Mouse (Mus musculus) embryo, embryonic 10 days (tissue): ENCODE results near the gene Bfar.
"Not testable (repeated sequence)": the region's sequence is repeated elsewhere in the genome, so short reads cannot be mapped to it uniquely, and the experiment has no call there.

Experiments used
- DNase-seq: peaks from one replicate; pipeline ENCODE4 v3.0.0-alpha.2; 2015; ENCODE audit warnings: low spot score

Gene Bfar

GRCm38 (mm10) chr16:13671685-13672385 is at the start of gene Bfar, which contains the start of gene 3110001I22Rik:
Gene Bfar (plus strand): TSS chr16:13671858.
Gene 3110001I22Rik (plus strand): TSS chr16:13671929.
- DNase-seq, result peak; percentile 98

- DNase-seq, result peak; percentile 55
Measured at GRCm38 (mm10) chr16:13628345-13628744, 43.3 kb upstream of the Bfar start.

DNA sequence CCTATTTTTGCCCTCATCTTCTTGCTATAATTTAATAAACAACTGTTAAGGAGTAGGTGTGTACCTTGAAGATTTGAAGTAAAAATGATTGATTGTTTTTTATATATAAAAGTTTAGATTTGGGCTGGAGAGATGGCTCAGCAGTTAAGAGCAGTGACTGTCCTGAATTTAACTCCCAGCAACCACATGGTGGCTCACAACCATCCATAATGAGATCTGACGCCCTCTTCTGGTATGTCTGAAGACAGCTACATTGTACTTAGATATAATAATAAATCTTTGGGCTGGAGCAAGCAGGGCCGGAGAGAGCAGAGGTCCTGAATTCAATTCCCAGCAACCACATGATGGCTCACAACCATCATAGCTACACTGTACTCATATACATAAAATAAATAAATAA is 33.5 kb upstream of the Bfar start:
- not testable (repeated sequence) for DNase-seq

DNA sequence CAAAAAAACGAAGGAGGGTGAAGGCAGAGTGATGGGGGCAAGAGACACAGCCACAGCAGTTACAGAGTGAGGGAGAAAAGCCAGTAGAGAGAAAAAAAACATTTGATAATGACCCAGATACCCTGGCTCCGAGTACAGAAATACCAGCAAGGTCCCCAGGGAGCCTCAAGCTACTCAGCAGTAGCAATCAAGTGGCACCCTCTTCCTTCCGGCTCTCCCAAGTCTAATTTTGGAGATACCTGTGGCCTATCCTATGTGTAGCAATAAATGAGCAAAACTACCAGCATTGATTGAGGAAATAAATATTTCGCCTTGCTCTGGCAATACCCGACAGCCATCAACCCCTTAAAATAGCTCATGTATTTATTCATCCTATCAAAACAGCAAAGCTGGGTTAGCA is 32.1 kb upstream of the Bfar start:
- DNase-seq, result no peak

DNA sequence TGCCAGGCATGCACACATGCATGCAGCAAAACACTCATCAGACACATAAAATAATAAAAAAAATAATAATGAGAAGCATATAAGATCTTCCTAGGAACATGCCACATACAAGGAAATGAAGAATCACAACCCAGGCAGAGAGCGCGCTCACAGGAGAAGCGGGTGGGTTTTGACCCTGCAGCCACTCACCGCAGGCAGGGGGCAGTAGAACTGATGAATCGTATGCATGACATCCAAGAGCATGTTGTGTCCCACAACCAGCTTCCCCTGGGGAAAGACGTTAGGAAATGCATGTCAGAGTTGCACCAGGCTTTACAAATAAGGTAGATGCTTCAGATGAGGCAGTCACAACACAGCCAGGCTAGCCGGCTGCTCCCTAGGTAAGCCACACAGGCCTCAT is 31.6 kb upstream of the Bfar start:
- DNase-seq, result peak; percentile 49

GRCm38 (mm10) chr16:13644474-13644873 is 27.2 kb upstream of the Bfar start:
- DNase-seq, result no peak

GRCm38 (mm10) chr16:13645930-13646329 is 25.7 kb upstream of the Bfar start:
- DNase-seq, result no peak

DNA sequence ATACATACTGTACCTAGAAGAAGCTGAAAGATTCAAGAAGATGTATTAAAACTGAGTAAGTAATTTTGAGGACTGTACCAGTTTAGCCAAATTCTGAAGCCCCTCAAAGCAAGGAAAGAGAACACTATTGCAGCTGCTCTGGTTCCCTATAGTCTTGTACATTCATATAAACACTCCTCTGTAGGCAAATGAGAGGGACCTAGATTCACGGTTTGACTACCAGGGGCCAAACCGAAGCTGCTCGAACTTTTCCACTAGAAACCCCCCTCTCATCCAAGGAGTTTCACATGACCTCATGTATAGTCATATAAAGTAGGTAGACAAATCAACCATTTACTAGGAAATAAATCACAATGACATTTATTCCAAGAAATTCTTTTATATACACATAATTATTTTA is 12.8 kb upstream of the Bfar start:
- no peak for DNase-seq

GRCm38 (mm10) chr16:13660736-13661135 is 10.9 kb upstream of the Bfar start:
- DNase-seq, result no peak

DNA sequence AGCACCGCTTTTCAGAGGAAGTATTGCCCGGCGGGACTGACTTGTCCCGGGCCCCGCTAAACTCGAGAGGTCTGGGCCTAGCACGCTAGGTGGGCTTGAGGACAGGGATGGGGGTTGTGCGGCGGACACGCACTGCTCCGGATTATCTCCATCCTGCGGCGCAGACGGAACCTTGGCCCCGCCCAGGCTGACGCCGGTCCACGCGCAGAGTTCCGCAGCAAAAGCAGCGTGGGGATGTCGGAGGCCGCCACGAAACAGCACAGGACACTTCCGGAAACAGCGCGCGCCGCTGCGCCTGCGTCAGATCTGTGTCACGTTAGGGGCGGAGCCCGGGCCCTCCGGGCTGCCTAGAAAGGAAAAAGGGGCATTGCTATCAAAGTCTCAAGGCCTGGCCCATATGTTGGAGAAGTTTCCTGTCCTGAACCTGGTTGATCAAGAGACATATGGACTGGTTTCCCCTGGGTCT is 3.7 kb upstream of the Bfar start, which contains the start of gene Parn:
Gene Parn (minus strand): TSS at position 293 of the 466 bp plus-strand sequence.
- DNase-seq, result peak; percentile 95

DNA sequence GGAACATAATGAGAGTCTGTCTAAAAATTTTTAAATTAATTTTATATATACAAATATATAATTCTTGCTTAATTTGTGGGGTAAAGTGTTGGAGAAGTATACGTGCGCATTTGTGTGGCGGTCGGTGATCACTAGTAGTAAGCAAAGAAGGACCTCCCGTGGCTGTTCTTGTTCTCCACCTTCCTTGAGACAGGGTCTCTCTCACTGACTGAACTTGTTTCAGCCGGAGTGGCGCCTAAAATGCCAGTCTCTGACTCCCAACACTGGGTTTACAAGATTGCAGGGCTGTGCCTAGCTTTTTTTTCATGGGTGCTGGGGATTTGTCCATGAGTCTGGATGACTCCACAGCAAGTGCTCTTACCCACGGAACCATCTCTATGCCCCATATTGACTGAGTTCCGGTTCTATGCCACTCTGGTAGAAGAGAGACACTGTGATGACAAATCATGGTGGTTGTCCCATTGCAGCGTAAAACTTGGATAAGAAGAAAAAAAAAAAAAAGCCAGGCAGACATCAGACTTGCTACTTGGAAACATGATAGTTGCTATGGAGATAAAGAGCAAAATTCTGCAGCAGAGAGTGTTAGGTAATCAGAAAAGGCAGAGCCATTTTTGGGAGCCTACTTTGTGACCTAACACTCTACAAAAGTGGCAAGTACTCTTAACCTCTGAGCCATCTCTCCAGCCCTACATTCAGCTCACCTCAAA is 3.1 kb upstream of the Bfar start:
- no peak for DNase-seq

- DNase-seq, result no peak
Measured at GRCm38 (mm10) chr16:13669282-13669681, 2.4 kb upstream of the Bfar start.

DNA sequence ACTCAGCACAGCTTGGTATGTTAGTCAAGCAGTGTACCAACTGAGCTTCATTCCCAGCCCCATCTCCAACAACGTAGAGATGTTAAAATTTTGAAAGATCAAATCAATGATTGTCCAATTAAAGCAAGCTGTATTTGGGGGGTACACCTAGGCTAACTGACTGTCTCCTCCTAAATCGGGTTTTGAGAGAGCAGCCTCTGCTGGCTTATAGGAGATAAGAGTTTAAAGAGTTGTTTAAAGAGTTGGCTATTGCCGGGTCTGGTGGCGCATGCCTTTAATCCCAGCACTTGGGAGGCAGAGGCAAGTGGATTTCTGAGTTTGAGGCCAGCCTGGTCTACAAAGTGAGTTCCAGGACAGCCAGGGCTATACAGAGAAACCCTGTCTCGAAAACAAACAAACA is 762 bp upstream of the Bfar start:
- DNase-seq, result not testable (repeated sequence)

GRCm38 (mm10) chr16:13672386-13672898 is 784 bp downstream of the Bfar start:
- DNase-seq, result peak; percentile 69

DNA sequence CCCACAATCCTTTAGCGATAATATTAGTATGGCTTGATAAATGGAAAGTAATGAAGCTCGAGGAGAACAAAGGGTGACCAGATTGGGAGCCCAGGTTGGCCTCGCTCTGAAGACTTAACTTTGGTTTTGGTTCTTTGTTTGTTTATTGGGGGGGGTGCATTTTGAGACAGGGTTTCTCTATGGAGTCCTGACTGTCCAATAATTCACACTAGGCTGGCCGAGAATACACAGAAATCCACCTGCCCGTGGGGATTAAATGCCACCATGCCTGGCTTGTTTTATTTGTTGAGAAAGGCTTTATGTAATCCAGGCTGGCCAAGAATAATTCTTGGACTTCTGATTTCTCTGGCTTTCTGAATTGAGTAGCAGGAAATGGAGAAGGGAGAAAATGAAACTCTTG is 1.5 kb downstream of the Bfar start:
- no peak for DNase-seq

- no peak for DNase-seq
Measured at GRCm38 (mm10) chr16:13674511-13674910, 2.9 kb downstream of the Bfar start.

- no peak for DNase-seq
Measured at GRCm38 (mm10) chr16:13678601-13679319, 7.1 kb downstream of the Bfar start.

DNA sequence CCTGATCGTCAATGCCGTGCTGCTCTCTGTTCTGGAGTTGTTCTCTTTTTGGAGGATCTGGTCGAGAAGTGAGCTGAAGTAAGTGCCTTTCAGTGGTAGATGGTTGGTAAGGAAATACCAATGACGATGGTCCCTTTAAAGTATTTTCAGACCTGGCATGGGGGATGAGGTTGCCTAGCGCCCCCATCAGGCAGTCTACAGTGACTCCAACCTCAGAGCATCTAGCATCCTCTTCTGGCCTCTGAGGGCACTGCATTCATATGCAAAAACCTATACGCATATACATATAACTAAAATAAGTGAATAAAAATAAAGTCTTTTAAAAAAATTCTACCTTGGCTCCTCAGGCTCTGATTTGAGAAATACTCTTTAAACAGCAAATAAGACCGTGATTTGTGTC is 27.3 kb downstream of the Bfar start:
- DNase-seq, result no peak

- no peak for DNase-seq
Measured at GRCm38 (mm10) chr16:13702184-13702583, 30.5 kb downstream of the Bfar start.

- no peak for DNase-seq
Measured at GRCm38 (mm10) chr16:13704676-13705075, 33.0 kb downstream of the Bfar start.

DNA sequence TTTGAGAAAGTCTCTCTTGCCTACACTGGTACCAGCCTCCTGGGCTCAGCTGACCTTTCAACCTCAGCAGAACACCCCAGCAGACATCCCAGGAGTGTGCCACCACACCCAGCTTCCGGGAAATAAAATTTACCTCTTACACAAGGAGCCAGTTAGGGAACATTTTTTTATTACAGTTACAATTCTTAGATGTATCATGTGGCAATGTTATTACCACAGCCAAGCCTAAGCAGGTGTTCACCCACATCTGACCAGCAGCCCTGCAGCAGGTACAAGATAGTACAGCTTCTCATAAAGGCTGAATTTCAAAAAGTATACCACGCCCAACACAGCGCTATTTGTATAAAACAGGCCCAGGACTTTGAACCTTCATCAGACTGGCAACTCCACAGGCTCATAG is 43.3 kb downstream of the Bfar start:
- no peak for DNase-seq

- no peak for DNase-seq
Measured at GRCm38 (mm10) chr16:13716821-13717553, 45.3 kb downstream of the Bfar start.
